Comparison of ENCODE assay signal across 9 mouse cellular contexts in the genomic region with DNA sequence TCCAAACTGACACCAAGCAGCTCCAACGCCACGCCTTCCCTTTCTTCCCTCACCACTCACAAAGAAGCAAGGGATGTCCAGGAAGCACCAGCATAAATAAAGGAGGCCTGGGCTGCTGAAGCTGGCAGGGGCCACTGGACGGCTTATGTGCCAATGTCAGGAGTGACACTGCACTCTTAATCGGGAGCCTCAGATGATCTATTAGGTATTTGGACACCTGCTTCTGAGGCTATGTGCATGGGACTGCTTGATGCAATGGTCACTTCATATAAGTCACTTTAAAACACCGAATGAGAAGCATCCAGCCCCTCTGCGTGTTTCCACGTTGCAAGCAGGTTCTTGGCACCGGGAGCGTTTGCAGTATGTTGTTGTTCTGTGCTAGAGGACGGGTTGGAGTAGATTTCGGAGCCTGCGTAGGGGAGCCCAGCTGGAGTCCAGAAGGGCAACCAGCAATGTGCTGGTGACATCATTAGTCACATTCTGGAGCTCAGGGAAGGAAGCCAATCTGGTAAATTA.
DNase-seq lines count a peak whose midpoint lies in the region; ATAC-seq and TF ChIP-seq lines count a peak whose summit lies in the region.
"Had no signal": no experiment of that assay in that cellular context is flagged by ENCODE, and none has a peak within 500 bp of the region (broad histone marks: within the 10 kb centered on the region; RNA-seq: fewer than 3 reads in every experiment).

No protein-coding gene starts in this region.

- H3K27me3 ChIP-seq in limb, embryonic 14.5 days (ENCODE audit: control insufficient read depth, insufficient read depth, low read length): no peaks in the 10 kb centered on the region
- H3K27me3 ChIP-seq in limb, embryonic 10.5 days (ENCODE audit: low read depth, poor library complexity, severe bottlenecking): no peaks in the 10 kb centered on the region
- H3K27me3 ChIP-seq in intestine, postnatal 0 days (replicated peaks; ENCODE audit: control insufficient read depth, insufficient read depth, low read length): no peaks in the 10 kb centered on the region
- H3K27me3 ChIP-seq: embryonic facial prominence, embryonic 12.5 days had no signal

- TF ChIP-seq POLR2A in limb, embryonic 14.5 days (IDR thresholded peaks at IDR 0.05; ENCODE audit: borderline replicate concordance, extremely low read depth, insufficient read depth, insufficient read length): no peak

- no peak overlapping the region for H3K4me3 ChIP-seq in limb, embryonic 14.5 days (replicated peaks; ENCODE audit: low read length)
- no peak overlapping the region for H3K4me3 ChIP-seq in limb, embryonic 10.5 days
- H3K4me3 ChIP-seq in intestine, postnatal 0 days (ENCODE audit: low read depth, low read length): no peak overlapping the region
- H3K4me3 ChIP-seq: embryonic facial prominence, embryonic 12.5 days had no signal

- no peaks in the 10 kb centered on the region for H3K9me3 ChIP-seq in limb, embryonic 14.5 days (ENCODE audit: control insufficient read depth, low read length)
- no peaks in the 10 kb centered on the region for H3K9me3 ChIP-seq in limb, embryonic 10.5 days (replicated peaks)
- no peaks in the 10 kb centered on the region for H3K9me3 ChIP-seq in intestine, postnatal 0 days (ENCODE audit: control insufficient read depth)
- H3K9me3 ChIP-seq: embryonic facial prominence, embryonic 12.5 days had no signal

- no peak overlapping the region for H3K9ac ChIP-seq in limb, embryonic 14.5 days (ENCODE audit: low read depth, low read length, severe bottlenecking)
- H3K9ac ChIP-seq in intestine, postnatal 0 days (ENCODE audit: low read depth, low read length): no peak overlapping the region
- H3K9ac ChIP-seq: embryonic facial prominence, embryonic 12.5 days had no signal

- DNase-seq in limb, embryonic 14.5 days (ENCODE audit: low spot score): peak; percentile 7
- DNase-seq in limb, embryonic 10.5 days (ENCODE audit: low spot score): no peak
- peak; percentile 75 to 81 for DNase-seq in cerebellum, postnatal 36 days
- peak; percentile 47 to 57 for DNase-seq in layer of hippocampus, postnatal 25 days (ENCODE audit: extremely low spot score in 1 of 2, low spot score in 1 of 2)
- peak; percentile 56 to 63 for DNase-seq in right cerebral cortex, postnatal 10 days (ENCODE audit: low spot score in 2 of 2)
- DNase-seq in spleen, adult 12 weeks (ENCODE audit: low spot score): no peak
- no peak for DNase-seq in heart, adult 11 months

- H3K4me1 ChIP-seq in limb, embryonic 14.5 days (ENCODE audit: control insufficient read depth, insufficient read depth, low read length): no peaks in the 10 kb centered on the region
- H3K4me1 ChIP-seq in limb, embryonic 10.5 days: no peaks in the 10 kb centered on the region
- no peaks in the 10 kb centered on the region for H3K4me1 ChIP-seq in intestine, postnatal 0 days (replicated peaks; ENCODE audit: control insufficient read depth, insufficient read depth, low read length)
- H3K4me1 ChIP-seq: embryonic facial prominence, embryonic 12.5 days had no signal

- ATAC-seq in limb, embryonic 14.5 days (ENCODE audit: low FRiP score, low read depth): no peak
- no peak for ATAC-seq in intestine, postnatal 0 days

- 64% methylated on average over 12 of the region's 12 CpGs for WGBS in limb, embryonic 14.5 days
- 82% methylated on average over 12 of the region's 12 CpGs for WGBS in limb, embryonic 10.5 days
- WGBS in intestine, postnatal 0 days: 66% methylated on average over 12 of the region's 12 CpGs

- H3K36me3 ChIP-seq in limb, embryonic 14.5 days (ENCODE audit: control insufficient read depth, insufficient read depth, low read length): no peaks in the 10 kb centered on the region
- no peaks in the 10 kb centered on the region for H3K36me3 ChIP-seq in limb, embryonic 10.5 days
- no peaks in the 10 kb centered on the region for H3K36me3 ChIP-seq in intestine, postnatal 0 days (ENCODE audit: control insufficient read depth, insufficient read depth)
- H3K36me3 ChIP-seq: embryonic facial prominence, embryonic 12.5 days had no signal

- no peak overlapping the region for H3K27ac ChIP-seq in limb, embryonic 14.5 days (replicated peaks; ENCODE audit: low read depth, low read length)
- no peak overlapping the region for H3K27ac ChIP-seq in limb, embryonic 10.5 days
- no peak overlapping the region for H3K27ac ChIP-seq in intestine, postnatal 0 days (ENCODE audit: low read depth, low read length)
- H3K27ac ChIP-seq: embryonic facial prominence, embryonic 12.5 days had no signal

- no peak overlapping the region for H3K4me2 ChIP-seq in limb, embryonic 14.5 days (replicated peaks; ENCODE audit: low read depth, low read length, severe bottlenecking)
- H3K4me2 ChIP-seq in intestine, postnatal 0 days (replicated peaks; ENCODE audit: low read depth): no peak overlapping the region
- H3K4me2 ChIP-seq: embryonic facial prominence, embryonic 12.5 days had no signal

- TF ChIP-seq CTCF in intestine, postnatal 0 days (IDR thresholded peaks at IDR 0.05; ENCODE audit: low read depth): no peak

Comparison
In these comparisons a context has a peak if more than half of its experiments do, and no peak if none do; other contexts are left out.
1. DNase-seq: peak in limb, embryonic 14.5 days (single experiment), cerebellum, postnatal 36 days (2 of 2), layer of hippocampus, postnatal 25 days (2 of 2) and right cerebral cortex, postnatal 10 days (2 of 2); none in limb, embryonic 10.5 days (single experiment), spleen, adult 12 weeks (single experiment) and heart, adult 11 months (single experiment).